Mouse (Mus musculus) megakaryocyte progenitor cell, adult 5-6 weeks (primary cell): Measurements from ENCODE around the gene Gm525. TPM values are rescaled to one million over a fixed set of nuclear protein-coding genes. Genes with fewer than 3 reads are reported as not detected.
"Not testable (repeated sequence)": the region's sequence is repeated elsewhere in the genome, so short reads cannot be mapped to it uniquely, and the experiment has no call there.

Source experiments
- ATAC-seq: replicated peaks from 2 replicates; pipeline ENCODE4 v1.8.0; 2016; ENCODE audit warnings: mild to moderate bottlenecking, moderate TSS enrichment, inconsistent platforms; ENCODE audit not compliant: poor library complexity
- total RNA-seq, 2 experiments: library from RNA; stranded (forward) in 1 of 2; stranded (reverse) in 1 of 2; fragments of 157-497, 149-512 nt in 1 of 2; fragments of 200-1000 nt in 1 of 2; gene quantifications; 2 replicates each; pipeline versions ENCODE4 v1.2.3 to v1.2.4; 2015 to 2017

Gene Gm525
- total RNA-seq, 2 experiments from 2014 or later: not detected

DNA sequence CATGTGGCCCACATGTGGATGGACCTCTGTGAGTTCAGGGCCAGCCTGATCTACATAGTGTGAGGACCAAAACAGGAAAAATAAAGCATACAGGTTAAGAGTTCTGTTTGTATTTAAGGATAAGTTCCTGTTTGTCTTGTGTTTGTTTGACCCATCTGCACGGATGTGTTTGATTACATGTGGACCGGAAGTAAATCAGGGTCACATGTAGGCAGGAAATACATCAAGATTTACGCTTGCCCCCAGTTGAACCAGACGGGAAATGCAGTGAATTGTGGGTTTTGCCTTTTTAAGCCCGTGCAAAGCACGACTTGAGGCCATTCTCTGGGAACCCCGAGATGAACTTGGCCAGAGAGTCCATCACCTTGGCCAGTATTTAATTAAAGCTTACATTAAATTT is 12.3 kb upstream of the Gm525 start:
- no peak for ATAC-seq

DNA sequence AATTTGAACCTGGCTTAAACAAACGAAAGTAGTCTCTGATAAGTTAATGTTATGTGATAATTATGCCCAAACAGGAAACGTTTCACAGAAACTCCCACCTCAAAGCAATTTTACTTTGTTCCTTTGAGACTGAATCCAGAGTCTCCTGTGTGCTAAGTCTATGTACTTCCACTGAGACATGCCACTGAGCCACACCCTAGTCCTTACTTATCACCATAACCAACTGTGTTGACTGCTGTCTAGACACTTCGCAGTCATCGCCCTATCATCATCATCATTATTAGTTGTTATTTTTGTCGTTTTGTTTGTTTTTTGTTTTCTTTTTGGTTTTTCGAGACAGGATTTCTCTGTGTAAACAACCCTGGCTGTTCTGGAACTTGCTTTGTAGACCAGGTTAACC is 9.3 kb upstream of the Gm525 start:
- peak; percentile 44 for ATAC-seq

DNA sequence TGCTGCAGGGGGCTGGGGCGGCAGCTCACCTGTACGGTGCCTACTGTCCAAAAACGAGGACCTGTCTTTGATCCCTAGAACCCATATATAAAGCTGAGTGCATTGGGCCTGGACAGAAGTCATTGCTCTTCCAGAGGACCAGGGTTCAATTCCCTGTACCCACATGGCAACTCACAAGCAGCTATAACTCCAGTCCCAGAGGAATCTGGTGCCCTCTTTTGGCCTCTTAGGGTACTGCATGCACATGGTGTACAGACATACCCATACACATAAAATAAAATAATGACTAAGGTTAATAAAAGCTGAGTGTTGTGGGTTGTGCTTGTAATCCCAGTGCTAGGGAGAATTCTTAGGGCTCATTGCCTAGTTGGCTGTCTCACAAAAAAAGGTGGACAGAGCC is 8.3 kb upstream of the Gm525 start:
- ATAC-seq: 0 out of 2 replicates have a peak, but pooled peaks have one; percentile 16

DNA sequence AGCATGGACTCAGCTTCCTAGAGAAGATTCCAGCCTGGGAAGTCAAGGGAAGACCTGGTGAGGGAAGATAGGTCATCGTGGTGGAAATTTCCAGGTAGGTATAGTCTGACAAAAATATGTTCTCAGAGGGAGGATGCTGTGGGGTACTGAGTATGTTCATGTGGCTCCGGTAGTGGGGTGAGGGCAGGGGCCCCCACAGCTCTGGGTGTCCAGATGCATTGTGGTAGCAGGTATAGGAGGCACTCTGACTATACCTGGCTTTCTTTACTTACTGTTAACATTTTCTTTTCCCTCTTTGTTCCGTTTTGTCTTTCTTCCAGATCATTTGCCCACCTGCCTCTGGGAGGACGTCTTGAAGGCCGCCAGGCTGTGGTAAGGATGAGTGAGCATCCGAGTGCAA is 7.5 kb upstream of the Gm525 start:
- ATAC-seq: no peak

DNA sequence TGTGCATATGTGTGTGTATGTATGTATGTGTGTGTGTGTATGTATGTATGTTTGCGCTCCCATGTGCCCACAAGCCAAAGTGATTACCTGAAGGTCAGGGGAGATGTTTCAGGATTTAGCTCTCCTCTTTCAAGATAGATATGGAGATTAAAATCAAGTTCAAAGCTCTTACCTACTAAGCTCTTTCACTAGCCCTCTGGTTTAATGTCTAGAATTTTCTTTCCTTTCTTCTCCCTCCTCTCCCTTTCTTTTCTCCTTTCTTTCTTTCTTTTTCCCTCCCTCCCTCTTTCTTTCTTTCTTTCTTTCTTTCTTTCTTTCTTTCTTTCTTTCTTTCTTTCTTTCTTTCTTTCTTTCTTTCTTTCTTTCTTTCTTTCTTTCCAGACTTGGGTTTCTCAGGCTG is 6.9 kb upstream of the Gm525 start, which contains the start of gene Dgke:
Gene Dgke, minus strand, starts transcription at position 101 of the 400 bp plus-strand sequence.
- ATAC-seq: no peak

DNA sequence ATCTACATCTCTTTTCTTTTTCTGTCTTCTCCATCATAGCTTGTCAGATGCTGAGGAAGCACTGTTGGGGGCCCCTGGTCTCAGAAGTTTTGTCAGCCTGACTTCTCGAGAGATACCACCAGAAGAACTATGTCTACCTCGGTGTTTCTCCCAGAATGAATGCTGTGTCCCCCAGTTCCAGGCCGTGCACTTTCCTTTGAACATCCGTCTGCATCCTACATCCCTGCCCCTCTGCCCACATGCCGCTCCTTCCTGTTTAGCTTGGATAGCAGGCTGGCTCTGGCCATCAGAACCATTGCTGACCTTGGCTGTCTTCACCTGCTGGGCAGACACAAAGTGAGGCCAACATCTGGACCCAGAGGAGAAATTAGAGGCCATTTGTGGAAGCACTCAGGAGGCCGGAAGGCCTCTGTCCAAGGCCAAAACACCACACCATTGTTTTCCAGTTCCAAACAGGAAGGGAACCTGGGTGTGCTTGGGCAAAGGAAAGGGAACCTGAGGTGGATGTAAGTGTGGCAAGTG is 6.3 kb upstream of the Gm525 start:
- no peak for ATAC-seq

DNA sequence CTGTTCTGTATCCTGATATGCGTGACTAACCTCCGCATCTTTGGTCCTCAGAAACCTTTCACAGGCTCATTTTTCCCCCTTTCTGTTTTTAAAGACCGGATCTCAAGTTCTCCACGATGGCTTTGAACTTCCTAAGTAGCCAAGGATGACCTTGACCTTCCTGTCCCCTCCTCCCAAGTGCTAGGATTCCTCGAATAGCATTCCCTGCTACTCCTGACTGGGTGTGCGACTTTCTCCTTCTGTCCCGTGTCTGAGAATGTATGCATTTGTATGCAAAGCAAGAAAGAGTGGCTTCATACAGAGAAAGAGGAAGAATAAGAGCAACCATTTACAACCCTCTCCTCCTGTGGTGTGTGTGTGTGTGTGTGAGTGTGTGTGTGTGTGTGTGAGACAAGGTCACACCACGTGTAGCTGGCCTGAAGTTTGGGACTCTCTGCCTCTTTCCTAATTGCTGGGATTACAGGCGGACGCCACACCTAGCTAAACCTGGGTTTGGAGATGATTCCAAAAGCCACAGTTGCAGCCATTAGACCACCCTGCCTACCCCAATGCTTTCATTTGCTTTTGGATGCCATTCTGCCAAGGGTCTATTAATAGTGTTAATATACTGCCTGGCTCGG is 5.7 kb upstream of the Gm525 start:
- no peak for ATAC-seq

DNA sequence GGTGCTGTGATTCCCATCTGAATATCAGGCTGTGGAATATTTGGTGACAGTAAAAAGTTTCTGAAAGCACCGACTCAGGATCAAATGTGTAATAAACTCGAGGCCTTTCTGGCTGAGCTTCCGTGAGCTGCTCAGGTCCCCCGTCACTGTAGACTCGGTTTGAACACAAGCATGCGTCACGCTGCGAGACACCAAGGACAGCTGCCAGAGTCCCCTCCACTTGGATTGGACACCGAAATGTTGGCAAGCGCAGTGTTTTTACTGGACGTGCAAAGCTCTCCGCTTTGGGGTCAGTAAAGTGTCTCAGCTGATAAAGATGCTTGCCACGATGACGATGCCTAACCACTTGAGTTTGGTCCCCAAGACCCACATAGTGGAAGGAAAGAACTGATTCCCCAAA is 5.0 kb upstream of the Gm525 start:
- no peak for ATAC-seq

DNA sequence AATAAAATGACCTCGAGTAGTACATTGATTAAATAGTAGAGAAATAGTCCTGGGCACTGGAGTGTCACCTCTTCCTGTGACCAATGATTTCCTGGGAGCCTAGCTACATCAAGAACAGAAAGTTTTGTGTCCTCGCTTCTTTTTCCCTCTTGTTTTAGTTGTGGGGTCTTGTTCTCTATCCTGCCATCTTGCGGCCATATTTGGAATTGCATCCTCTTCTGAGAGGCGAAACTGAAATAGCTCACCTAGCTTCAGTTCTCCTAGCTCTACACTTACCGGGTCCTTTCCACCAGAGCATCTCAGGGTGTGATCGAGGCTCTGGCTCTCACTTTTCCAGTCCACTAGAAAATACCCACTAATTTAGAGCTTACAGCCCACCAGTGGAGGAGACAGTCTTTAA is 4.3 kb upstream of the Gm525 start:
- peak; percentile 83 for ATAC-seq

DNA sequence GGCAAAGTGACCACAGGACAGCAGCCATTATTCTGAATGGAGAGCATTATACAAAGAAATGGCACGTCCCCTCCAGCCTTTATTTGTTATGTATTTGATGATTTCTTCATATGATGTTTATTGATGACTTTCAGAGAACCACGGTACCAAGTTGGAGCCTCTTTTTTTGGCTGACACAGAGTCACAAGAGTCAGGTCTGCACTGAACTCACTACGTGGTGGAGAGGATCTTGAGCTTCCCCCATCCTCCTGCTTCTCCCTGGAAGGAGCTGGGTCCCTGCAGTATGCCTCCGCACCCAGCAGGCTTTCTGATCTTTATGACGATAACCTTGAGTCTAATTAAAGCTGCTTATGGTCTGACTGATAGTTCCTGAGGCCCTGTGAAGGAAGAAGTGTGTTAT is 2.1 kb upstream of the Gm525 start:
- ATAC-seq: no peak

DNA sequence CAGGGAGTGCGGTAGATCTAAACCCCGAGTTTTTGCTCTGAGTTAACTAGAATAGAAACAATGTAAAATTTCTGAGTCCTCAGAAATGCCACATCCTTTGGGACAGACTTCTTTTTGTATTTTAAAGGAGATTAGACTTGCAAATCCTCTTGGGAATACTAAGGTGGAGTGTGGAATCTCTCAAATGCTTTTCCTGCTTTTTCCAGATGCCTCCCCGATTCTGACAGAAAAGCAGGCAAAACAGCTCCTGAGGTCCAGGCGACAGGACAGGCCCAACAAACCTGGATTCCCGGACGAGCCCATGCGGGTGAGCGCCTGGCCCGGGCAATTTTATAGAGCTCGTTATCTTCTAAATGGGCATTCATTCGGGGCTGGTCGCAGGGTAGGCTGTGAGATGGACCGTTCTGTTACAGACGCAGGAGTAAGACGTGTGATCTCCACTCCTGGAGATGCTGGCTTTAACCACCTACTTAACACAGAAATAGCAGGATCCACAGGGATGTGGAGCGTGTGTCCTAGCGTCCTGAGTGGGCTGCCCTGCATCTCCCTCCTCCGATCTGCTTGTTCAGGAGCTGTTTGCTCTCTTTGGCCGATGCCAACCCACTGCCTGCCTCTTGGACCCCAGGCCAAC is 1.3 kb downstream of the Gm525 start:
- ATAC-seq: no peak

DNA sequence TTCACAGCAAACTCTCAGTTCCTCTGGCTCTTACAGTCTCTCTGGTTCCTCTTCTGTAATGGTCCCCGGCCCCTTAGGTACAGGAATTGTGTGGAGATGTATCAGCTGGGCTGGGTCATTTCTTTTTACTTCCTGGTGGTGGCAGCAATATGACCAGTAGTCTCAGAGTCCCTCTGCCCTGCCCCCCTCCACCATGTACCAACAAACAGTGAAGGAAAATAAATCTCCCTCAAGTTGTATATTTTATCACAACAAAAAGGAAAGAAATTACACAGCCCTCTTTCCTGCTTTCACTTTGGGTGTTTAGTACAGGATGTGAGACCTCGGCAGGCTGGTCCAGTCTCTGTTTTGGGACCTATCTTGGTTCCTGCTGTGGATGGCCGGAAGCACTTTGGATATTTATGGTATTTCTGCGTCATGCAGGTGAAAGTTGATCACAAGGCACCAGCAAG is 2.8 kb downstream of the Gm525 start:
- ATAC-seq: peak; percentile 59

DNA sequence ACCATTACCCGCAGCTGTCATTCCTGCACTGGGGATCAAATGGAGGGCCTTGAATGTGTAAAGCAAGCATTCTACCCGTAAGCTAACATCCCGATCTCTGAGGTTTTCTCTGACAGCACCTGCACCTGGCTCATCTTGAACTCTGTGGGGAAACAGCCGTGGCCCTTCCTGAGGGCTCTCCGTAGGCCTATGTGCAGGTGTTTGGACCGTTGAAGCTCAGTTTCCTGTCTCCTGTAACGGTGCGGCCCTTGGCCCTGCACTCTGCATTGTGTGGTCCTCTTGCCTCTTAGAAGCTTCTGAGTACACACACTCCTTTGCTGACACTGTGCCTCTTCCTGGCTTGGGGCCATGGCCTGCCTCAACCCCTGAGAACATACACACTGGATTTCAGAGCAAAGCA is 4.0 kb downstream of the Gm525 start:
- ATAC-seq: no peak

DNA sequence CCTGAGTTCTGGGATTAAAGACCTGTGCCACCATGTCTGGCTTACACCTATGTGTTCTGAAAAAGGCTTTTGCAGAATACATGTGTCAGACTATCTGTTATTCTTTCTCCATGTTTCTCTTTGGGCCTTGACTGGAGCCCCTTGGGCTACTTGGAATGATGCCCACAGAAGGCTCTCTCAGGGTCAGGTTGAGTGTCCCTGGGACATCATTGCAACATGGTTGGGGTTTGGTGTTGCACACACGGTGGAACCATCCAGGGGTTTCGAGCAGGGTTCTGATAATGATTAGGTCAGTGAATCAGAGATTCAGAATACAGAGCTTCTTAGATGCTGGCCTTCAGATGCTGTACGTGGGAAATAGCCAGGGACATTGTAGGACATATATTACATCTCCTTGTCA is 4.7 kb downstream of the Gm525 start:
- no peak for ATAC-seq

DNA sequence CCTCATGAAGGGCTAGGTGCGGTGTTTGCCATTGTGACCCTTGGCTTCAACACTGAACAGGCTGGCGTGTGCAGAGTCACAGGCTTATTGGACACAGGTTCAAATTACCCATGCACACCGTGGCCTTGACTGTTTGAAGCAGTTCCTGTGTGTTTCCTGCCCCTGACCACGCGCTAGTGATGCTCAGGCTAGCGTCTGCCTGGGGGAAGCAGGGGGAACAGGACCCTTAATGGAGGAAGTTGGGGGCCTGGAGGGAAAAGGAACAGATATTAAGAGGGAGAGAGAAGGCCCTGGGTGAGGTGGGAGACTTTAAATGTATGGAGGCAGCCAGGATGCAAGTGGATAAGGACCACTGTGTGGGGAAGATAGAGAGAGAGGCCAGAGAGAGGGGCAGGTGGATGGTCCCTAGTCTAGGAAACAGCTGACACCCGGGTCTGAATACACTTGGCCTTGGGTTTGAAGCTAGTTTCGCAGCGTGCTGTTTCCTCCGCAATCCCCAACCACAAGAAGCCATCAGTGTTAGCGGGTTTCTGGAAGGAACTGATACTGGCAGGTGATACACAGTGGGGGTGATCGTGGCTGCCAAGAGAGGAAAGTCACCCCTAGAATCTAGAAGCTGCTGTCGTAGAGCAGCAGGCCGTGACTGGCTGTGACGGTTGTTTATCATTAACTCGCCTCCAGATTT is 5.5 kb downstream of the Gm525 start:
- peak; percentile 70 for ATAC-seq

DNA sequence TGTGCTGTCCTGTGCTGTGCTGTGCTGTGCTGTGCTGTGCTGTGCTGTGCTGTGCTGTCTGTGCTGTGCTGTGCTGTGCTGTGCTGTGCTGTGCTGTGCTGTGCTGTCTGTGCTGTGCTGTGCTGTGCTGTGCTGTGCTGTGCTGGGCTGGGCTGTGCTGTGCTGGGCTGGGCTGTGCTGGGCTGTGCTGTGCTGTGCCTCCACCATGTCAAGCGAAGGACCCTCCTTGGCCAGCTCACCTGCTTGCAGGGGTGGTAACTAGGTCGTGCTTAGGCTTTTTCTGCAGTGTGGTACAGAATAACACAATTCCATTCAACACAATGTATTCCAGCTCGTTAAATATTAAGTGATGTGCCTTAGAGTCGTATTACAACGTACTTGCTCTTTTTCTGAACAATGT is 8.3 kb downstream of the Gm525 start:
- ATAC-seq: not testable (repeated sequence)

DNA sequence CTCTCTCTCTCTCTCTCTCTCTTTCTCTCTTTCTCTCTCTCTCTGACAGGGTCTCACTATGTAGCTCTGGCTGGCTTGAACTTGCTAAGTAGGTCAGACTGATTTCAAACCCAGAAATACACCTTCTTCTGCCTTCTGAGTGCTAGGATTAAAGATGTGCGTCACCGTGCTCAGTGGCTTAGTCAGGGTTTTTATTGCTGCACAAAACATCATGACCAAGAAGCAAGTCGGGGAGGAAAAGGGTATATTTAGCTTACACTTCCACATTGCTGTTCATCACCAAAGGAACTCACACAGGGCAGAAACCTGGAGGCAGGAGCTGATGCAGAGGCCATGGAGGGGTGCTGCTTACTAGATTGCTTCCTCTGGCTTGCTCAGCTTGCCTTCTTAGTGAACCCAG is 9.1 kb downstream of the Gm525 start:
- not testable (repeated sequence) for ATAC-seq

DNA sequence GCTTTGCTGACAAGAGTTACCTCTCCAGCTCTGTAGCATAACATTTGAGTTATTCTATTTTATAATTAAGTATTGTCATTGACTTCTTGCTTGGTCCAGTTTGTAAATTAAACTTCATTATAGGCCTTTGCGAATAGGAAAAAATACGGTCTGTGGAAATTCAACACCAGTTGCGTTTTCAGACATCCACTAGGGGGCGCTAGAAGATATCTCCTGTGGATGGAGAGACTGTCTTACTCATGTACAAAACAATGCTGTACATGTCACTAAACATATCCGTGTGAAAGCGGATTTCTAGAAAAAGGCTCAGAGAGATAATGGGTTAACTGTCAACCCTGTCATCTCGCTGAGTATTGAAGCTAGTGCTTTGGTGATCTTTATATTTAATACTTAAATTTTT is 11.0 kb downstream of the Gm525 start:
- peak; percentile 77 for ATAC-seq

DNA sequence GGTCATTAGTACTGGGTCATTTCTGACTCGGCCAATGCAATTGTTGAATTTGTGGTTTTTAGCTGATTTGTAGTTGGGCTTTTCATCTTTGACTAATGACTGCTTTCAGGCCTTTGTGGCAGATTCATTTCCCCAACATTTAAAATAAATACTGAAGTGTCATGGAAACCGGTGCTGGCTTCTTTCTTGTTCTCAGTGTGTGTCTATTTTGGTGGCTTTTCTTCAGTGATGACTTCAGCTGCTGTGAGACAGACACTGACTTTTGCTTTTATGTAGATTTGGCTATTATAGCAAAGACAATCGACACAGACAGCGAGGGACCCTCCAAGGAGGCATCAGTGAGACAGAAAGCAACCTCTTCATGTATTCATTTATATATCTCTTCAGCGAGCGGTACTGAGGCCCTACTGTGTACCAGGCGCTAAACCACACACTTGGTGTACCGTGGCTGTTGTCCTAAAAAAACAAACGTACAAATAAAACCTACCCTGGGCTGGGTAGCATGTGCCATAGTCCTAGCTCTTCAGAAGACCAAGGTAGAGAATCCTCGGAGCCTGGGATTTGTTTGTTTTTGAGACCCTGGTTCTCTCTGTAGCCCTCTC is 12.7 kb downstream of the Gm525 start:
- ATAC-seq: no peak

DNA sequence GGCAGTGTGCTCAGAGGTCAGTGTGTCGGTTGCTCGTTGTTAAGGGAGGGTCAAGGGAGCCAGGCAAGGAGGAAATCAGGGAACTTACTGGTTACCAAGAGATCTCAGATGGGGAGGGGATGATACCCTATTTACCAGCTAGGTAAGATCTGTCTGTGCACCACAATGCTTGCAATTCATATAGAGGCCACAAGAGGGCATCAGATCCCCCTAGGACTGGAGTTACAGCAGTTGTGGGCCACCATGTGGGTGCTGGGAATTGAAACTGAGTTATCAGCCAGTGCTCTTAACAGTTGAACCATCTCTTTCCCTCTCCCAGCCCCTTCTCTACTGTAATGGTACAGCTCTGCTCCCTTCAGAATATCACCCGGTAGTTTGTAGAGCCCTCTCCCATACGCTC is 15.1 kb downstream of the Gm525 start:
- peak; percentile 40; the same call in 1 of the 2 replicates for ATAC-seq

DNA sequence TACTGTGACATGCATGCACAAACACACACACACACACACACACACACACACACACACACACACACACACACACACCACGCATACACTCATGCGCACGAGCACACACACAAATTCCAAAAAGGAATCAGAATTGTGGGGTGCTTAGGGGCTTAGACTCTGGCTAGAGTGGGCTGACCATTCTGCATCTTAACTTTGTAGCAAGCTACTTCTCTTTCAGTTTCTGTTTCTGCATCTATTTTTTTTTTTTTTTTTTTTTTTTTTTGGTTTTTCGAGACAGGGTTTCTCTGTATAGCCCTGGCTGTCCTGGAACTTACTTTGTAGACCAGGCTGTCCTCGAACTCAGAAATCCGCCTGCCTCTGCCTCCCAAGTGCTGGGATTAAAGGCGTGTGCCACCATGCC is 16.7 kb downstream of the Gm525 start:
- ATAC-seq: not testable (repeated sequence)

DNA sequence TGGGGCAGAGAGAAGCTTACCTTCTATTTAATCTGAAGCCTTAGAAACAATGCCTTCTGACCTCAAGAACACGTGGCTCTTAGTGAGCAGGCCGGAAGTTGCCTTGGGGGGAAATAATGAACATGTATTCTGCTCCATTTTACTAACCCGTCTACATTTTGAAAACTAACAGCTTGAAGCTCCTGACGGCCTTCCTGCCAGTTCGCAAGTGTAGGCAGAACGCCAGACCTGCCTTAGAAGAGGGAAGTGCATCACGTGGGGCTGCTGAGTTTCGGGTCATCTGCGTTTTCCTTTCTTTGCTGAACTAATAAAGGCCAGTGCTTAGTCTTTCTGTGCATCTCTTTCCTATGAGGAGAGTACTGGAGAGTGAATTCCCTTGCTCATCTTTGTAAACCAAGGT is 19.1 kb downstream of the Gm525 start:
- ATAC-seq: peak; percentile 70
